Mouse (Mus musculus) intestine, embryonic 16.5 days (tissue): ENCODE data around the gene Cox14. TPM values are rescaled to one million over a fixed set of nuclear protein-coding genes. Genes with fewer than 3 reads are reported as not detected.
A peak's percentile ranks its signal among the peaks of the same experiment; 100 is the strongest.
"Not testable (repeated sequence)": the region's sequence is repeated elsewhere in the genome, so short reads cannot be mapped to it uniquely, and the experiment has no call there.

Experiments used
- ATAC-seq: fragments of 200-750 bp; cut with Nextera tagmentation; 2 replicates; pipeline ENCODE4 v1.8.0; 2017; ENCODE audit warnings: moderate TSS enrichment, moderate library complexity
- H3K27ac ChIP-seq: fragments of 300-500 bp; sonication (generic); 2 replicates; pipeline ENCODE4 v1.5.1; 2014; ENCODE audit warnings: mild to moderate bottlenecking, low read length
- H3K27me3 ChIP-seq: fragments of 300-500 bp; sonication (generic); replicated peaks from 2 replicates; pipeline ENCODE4 v1.6.1; 2014; ENCODE audit warnings: low read length, control low read depth, mixed read lengths; ENCODE audit not compliant: control insufficient read depth, insufficient read depth
- H3K36me3 ChIP-seq: fragments of 300-500 bp; sonication (generic); 2 replicates; pipeline ENCODE4 v1.6.1; 2014; ENCODE audit warnings: low read length, control low read depth; ENCODE audit not compliant: control insufficient read depth, insufficient read depth
- H3K4me1 ChIP-seq: fragments of 300-500 bp; sonication (generic); 2 replicates; pipeline ENCODE4 v1.6.1; 2014; ENCODE audit warnings: low read length, control low read depth, mixed read lengths; ENCODE audit not compliant: control insufficient read depth, insufficient read depth
- H3K4me2 ChIP-seq: fragments of 300-500 bp; sonication (generic); 2 replicates; pipeline ENCODE4 v1.6.1; 2014; ENCODE audit warnings: low read depth, low read length, control low read depth
- H3K4me3 ChIP-seq: fragments of 300-500 bp; sonication (generic); 2 replicates; pipeline ENCODE4 v1.5.1; 2014; ENCODE audit warnings: mild to moderate bottlenecking, low read length
- H3K9ac ChIP-seq: fragments of 300-500 bp; sonication (generic); 2 replicates; pipeline ENCODE4 v1.6.1; 2014; ENCODE audit warnings: low read depth, low read length
- H3K9me3 ChIP-seq: fragments of 300-500 bp; sonication (generic); 2 replicates; pipeline ENCODE4 v1.6.1; 2016; ENCODE audit warnings: low read length, control low read depth; ENCODE audit not compliant: control insufficient read depth
- WGBS: fragments of 180-500 bp; shearing (Covaris S2); extraction: QIAGEN DNeasy Blood & Tissue Kit; methylation state at CpG from one replicate; pipeline ENCODE4 v1.1.7; 2014; 5-methylcytosine and 5-hydroxymethylcytosine counted together
- polyA plus RNA-seq: library from polyadenylated mRNA; unstranded; fragments of >200 nt; fragmentation: Nextera tagmentation; extraction: Ambion mirVana; gene quantifications from 2 replicates; pipeline ENCODE4 v1.2.1, GENCODE M21; 2015

Gene Cox14
- polyA plus RNA-seq, 1 experiment from 2014 or later = 253 TPM

DNA sequence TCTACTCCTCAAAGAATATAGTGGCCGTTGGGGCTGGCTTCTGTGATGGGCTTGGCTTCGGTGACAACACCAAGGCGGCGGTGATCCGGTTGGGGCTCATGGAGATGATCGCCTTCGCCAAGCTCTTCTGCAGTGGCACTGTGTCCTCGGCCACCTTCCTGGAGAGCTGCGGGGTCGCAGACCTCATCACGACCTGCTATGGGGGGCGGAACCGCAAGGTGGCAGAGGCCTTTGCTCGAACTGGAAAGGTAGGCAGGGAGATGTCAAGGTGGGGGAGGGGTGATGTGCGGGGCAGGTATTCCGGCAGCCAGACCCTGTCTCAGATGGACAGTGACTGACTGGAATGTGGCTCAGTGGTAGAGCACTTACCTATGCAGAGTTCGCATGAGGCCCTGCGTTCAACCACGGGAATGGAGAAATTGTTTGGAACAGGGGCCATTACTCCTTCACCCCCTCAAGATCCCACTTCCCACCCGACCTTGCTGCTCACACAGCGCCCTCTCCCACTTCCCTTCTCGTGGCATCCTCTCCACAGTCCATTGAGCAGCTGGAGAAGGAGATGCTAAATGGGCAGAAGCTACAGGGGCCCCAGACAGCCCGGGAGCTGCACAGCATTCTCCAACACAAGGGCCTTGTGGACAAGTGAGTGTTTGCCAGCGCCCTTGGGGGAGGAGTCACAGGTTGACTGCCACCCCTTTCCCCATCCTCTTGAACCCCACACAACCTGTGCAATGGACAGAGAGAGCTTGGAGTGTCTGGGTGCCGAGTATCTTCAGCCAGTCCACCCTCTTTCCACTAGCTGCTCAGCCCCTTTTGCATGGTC lies 3.3 kb upstream of the Cox14 start:
- Histone ChIP-seq H3K9ac (no peak overlapping the region), H3K4me2 (no peak overlapping the region)
- no peak for ATAC-seq

DNA sequence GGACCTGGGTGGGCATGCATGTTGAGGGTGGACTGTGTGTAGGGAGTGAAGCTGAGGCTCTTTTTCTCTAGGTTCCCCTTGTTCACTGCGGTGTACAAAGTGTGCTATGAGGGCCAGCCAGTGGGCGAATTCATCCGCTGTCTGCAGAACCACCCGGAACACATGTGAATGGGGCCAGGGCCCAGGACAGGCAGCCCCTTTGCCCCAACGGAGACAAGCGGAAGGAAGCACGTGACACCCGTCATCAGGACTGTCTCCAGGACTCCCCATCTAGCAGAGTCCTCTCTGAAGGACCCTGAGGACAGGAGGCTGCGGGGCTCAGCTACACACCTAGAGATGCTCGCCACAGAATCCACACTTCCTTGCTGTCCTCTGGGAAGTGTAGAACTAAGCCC lies 2.3 kb upstream of the Cox14 start:
- Histone ChIP-seq H3K9me3 (no peaks in the 10 kb centered on the region), H3K36me3 (peaks cover 4% of the 10 kb centered on the region; the same call in 1 of the 2 replicates), H3K9ac (peak overlapping the region; percentile 35), H3K4me2 (0 out of 2 replicates have a peak overlapping the region, but pooled peaks have one; percentile 80), H3K27me3 (no peaks in the 10 kb centered on the region), H3K4me3 (no peak overlapping the region), H3K27ac (peak overlapping the region; percentile 89), H3K4me1 (peaks cover 32% of the 10 kb centered on the region)
- 71% methylated on average over 10 of the region's 10 CpGs for WGBS
- ATAC-seq = no peak

More for the DNA sequence above, 3.3 kb upstream of the Cox14 start:
- WGBS = 82% methylated on average over 25 of the region's 25 CpGs
- H3K36me3 ChIP-seq = 0 out of 2 replicates have a peak, but pooled peaks cover 3% of the 10 kb centered on the region
- no peak overlapping the region for H3K4me3 ChIP-seq
- peaks cover 39% of the 10 kb centered on the region for H3K4me1 ChIP-seq
- H3K27ac ChIP-seq = no peak overlapping the region
- H3K9me3 ChIP-seq = no peaks in the 10 kb centered on the region
- no peaks in the 10 kb centered on the region for H3K27me3 ChIP-seq

- H3K4me2 ChIP-seq = peak overlapping the region; percentile 80
- H3K27ac ChIP-seq = peak overlapping the region; percentile 89
- peak; percentile 36 for ATAC-seq
- peak overlapping the region; percentile 63 for H3K9ac ChIP-seq
- H3K27me3 ChIP-seq = no peaks in the 10 kb centered on the region
- peaks cover 8% of the 10 kb centered on the region for H3K36me3 ChIP-seq
- H3K4me1 ChIP-seq = peaks cover 30% of the 10 kb centered on the region
- 27% methylated on average over 11 of the region's 11 CpGs for WGBS
- no peaks in the 10 kb centered on the region for H3K9me3 ChIP-seq
- no peak overlapping the region for H3K4me3 ChIP-seq
These were observed 1.7 kb upstream of the Cox14 start for GRCm38 (mm10) chr15:99723515-99724291.

DNA sequence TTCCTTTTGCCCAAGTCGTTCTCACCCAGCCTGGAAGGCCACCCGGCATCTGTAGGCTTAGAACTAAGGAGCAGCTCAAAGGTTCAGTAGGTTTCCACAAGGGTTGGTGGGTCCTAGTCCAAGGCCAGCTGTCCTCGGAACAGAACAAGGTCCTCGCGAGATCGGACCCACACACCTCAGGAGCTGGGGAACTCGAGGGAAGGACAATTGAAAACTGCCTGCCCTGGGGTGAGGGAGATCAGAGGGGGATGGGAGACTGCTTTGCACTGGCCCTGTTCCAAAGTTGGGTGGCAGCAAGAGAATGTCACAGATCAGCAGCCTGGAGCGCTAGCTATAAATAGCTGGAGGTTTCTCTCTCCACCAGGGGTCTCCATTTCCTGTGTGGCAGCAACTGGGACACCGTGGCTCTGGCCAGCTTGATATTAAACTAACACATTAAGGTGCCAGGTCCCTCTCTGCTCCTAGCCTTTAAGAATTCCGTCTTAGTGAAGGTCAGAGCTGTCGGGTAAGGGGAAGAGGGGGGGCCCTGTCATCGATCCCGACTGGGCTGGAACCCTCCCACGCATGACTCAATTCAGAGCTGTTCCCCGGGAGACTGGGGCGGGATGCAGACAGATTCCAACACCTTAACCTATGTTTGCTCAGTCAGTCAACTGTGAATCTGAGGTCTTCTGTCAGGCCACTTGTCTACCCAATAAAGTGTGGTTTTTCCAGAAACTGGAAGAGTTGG lies 961 bp upstream of the Cox14 start:
- ATAC-seq = peak; percentile 30
- Histone ChIP-seq H3K4me2 (peak overlapping the region; percentile 80), H3K9ac (peak overlapping the region; percentile 63), H3K4me3 (peak overlapping the region; percentile 98), H3K36me3 (peaks cover 14% of the 10 kb centered on the region), H3K27me3 (no peaks in the 10 kb centered on the region), H3K9me3 (0 out of 2 replicates have a peak, but pooled peaks cover 2% of the 10 kb centered on the region), H3K27ac (peak overlapping the region; percentile 89), H3K4me1 (peaks cover 30% of the 10 kb centered on the region)
- 14% methylated on average over 16 of the region's 16 CpGs for WGBS

DNA sequence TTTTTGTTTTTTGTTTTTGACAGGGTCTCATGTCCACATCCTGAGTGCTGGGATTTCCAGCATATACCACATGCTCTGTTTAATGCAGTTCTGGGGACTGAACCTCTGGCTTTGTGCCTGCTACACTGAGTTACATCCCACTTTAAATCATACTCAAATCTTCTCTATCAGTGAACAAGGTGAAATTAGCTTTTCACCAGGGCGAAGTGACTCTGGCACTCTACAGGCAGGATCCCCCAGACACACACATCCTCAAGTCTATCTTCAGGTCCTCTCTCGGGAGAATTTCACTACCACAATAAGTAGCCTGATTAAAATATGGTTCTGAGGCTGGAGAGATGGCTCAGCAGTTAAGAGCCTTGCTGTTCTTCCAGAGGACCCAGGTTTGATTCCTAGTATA lies 1.1 kb downstream of the Cox14 start:
- no peaks in the 10 kb centered on the region for H3K27me3 ChIP-seq
- peak overlapping the region; percentile 98 for H3K4me3 ChIP-seq
- WGBS = 65% methylated on average over 2 of the region's 2 CpGs
- H3K36me3 ChIP-seq = peaks cover 12% of the 10 kb centered on the region
- ATAC-seq = no peak
- 0 out of 2 replicates have a peak, but pooled peaks cover 2% of the 10 kb centered on the region for H3K9me3 ChIP-seq
- H3K4me2 ChIP-seq = peak overlapping the region; percentile 86
- peaks cover 25% of the 10 kb centered on the region for H3K4me1 ChIP-seq
- peak overlapping the region; percentile 97 for H3K9ac ChIP-seq
- no peak overlapping the region; the same call in 1 of the 2 replicates for H3K27ac ChIP-seq

- H3K9me3 ChIP-seq, H3K9ac ChIP-seq, H3K27ac ChIP-seq, H3K27me3 ChIP-seq, H3K4me3 ChIP-seq, ATAC-seq, H3K4me2 ChIP-seq: not testable (repeated sequence)
- Histone ChIP-seq H3K4me1 (peaks cover 25% of the 10 kb centered on the region), H3K36me3 (peaks cover 12% of the 10 kb centered on the region)
- 91% methylated on average over 4 of the region's 5 CpGs for WGBS
These were observed 1.6 kb downstream of the Cox14 start for GRCm38 (mm10) chr15:99727039-99727438.

DNA sequence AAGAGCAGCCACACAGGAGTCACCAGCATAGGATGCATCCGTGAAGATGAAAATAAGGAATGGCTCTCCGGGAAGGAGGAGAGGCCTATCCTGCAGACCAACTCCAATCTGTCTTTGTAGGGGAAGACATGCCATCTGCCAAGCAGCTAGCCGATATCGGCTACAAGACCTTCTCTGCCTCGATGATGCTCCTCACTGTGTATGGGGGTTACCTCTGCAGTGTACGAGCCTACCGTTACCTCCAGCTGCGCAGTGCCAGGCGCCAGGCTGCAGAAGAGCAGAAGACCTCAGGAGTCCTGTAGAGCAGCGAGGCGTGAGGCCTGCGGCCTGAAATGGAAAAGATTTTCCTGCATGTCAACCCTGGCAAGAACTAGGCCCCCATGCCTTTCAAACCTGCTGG lies 2.1 kb downstream of the Cox14 start:
- H3K4me2 ChIP-seq = no peak overlapping the region
- H3K27ac ChIP-seq = no peak overlapping the region
- 97% methylated on average over 12 of the region's 12 CpGs for WGBS
- no peak overlapping the region for H3K9ac ChIP-seq
- no peak for ATAC-seq
- H3K4me3 ChIP-seq = no peak overlapping the region
- H3K9me3 ChIP-seq = 0 out of 2 replicates have a peak, but pooled peaks cover 2% of the 10 kb centered on the region
- H3K27me3 ChIP-seq = no peaks in the 10 kb centered on the region
- peaks cover 25% of the 10 kb centered on the region for H3K4me1 ChIP-seq
- peaks cover 12% of the 10 kb centered on the region for H3K36me3 ChIP-seq

DNA sequence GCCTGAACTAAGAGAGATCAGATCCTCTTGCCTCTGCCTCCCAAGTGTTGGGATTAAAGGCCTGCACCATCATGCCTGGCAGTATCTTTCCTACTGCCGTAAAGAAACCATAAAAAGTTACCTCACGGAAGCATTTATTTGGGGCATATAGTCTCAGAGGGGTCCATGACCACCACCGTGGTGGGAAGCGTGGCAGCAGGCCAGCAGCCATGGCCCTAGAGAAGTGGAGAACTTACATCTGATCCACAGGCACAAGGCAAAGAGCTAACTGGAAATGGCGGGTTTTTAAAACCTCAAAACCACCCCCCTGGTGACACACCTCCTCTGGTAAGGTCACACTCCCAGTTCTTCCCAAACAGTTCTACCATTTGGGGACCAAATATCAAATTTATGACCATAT lies 2.8 kb downstream of the Cox14 start:
- peaks cover 20% of the 10 kb centered on the region for H3K4me1 ChIP-seq
- H3K9ac ChIP-seq = no peak overlapping the region
- no peaks in the 10 kb centered on the region for H3K27me3 ChIP-seq
- H3K9me3 ChIP-seq = 0 out of 2 replicates have a peak, but pooled peaks cover 2% of the 10 kb centered on the region
- no peak overlapping the region for H3K4me3 ChIP-seq
- WGBS = 90% methylated on average over 5 of the region's 5 CpGs
- H3K4me2 ChIP-seq = no peak overlapping the region
- peaks cover 12% of the 10 kb centered on the region for H3K36me3 ChIP-seq
- no peak overlapping the region for H3K27ac ChIP-seq
- ATAC-seq = no peak
